18 mouse cellular contexts compared by ENCODE assay signal in the genomic region with DNA sequence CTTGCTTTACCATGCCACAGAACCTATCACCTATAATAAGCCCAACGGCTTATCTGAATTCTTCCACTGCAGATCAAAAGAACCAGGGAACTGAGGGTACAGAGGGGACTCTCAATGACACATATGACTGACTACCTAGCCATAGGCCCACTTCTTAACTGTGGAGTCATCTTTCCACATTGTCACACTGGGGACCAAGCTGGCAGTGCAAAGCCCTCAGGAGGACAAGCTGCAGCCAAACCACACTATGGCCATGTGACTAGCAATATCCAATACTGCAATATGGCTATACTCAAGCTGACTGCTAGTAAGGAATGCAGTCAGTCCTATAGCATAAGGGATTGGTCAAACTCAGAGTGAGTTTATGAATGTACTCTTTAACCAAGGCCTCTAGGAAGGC.
DNase-seq lines count a peak whose midpoint lies in the region; ATAC-seq and TF ChIP-seq lines count a peak whose summit lies in the region.
"Had no signal": no experiment of that assay in that cellular context is flagged by ENCODE, and none has a peak within 500 bp of the region (broad histone marks: within the 10 kb centered on the region; RNA-seq: fewer than 3 reads in every experiment).

No protein-coding gene starts in this region.

- no peaks in the 10 kb centered on the region for H3K9me3 ChIP-seq in heart, postnatal 0 days (replicated peaks; ENCODE audit: control insufficient read depth, low read length)
- H3K9me3 ChIP-seq in liver, embryonic 12.5 days (replicated peaks) = no peaks in the 10 kb centered on the region
- H3K9me3 ChIP-seq in forebrain, embryonic 11.5 days (ENCODE audit: control insufficient read depth, low read length) = no peaks in the 10 kb centered on the region
- H3K9me3 ChIP-seq: embryonic facial prominence, embryonic 12.5 days; heart, embryonic 15.5 days; neural tube, embryonic 12.5 days had no signal

- 58% methylated on average over 1 of the region's 1 CpGs for WGBS in heart, postnatal 0 days
- 21% methylated on average over 1 of the region's 1 CpGs for WGBS in liver, embryonic 12.5 days (ENCODE audit: insufficient replicate concordance)
- WGBS in forebrain, embryonic 11.5 days = 88% methylated on average over 1 of the region's 1 CpGs

- no peak for DNase-seq in heart, postnatal 0 days (ENCODE audit: low spot score)
- DNase-seq in heart, adult 11 months = no peak
- DNase-seq in MEL-GATA-1-ER (ENCODE audit: extremely low read depth, low read depth) = peak; percentile 31
- no peak for DNase-seq in right cerebral cortex, postnatal 10 days (ENCODE audit: low spot score in 2 of 2)
- DNase-seq in forebrain, embryonic 11.5 days (ENCODE audit: low spot score) = no peak
- no peak for DNase-seq in ovary, postnatal 10 days (ENCODE audit: low spot score)
- DNase-seq: cerebellum, adult 11-12 months; cerebellum, postnatal 36 days; kidney, adult 18-20 months; left cerebral cortex, postnatal 4 days; thymus, postnatal 14 days had no signal

- no peak for ATAC-seq in heart, postnatal 0 days (ENCODE audit: insufficient read depth, low read depth)
- peak; percentile 28 for ATAC-seq in liver, embryonic 12.5 days
- peak; percentile 64 for ATAC-seq in megakaryocyte-erythroid progenitor cell, adult 5-6 weeks (replicated peaks; ENCODE audit: low FRiP score, low TSS enrichment, poor library complexity, severe bottlenecking)
- no peak for ATAC-seq in forebrain, embryonic 11.5 days (replicated peaks; ENCODE audit: low FRiP score)
- ATAC-seq: hindbrain, embryonic 16.5 days had no signal

- H3K36me3 ChIP-seq in heart, postnatal 0 days (replicated peaks; ENCODE audit: control insufficient read depth, insufficient read depth, low read length) = peaks cover 11% of the 10 kb centered on the region
- H3K36me3 ChIP-seq in liver, embryonic 12.5 days = no peaks in the 10 kb centered on the region
- H3K36me3 ChIP-seq in forebrain, embryonic 11.5 days (ENCODE audit: control insufficient read depth, insufficient read depth, low read length) = no peaks in the 10 kb centered on the region
- H3K36me3 ChIP-seq: embryonic facial prominence, embryonic 12.5 days; heart, embryonic 15.5 days; neural tube, embryonic 12.5 days had no signal

- no peak overlapping the region for H3K4me2 ChIP-seq in heart, postnatal 0 days (ENCODE audit: low read depth, low read length)
- H3K4me2 ChIP-seq in liver, embryonic 12.5 days = peak overlapping the region; percentile 33; the same call in 1 of the 2 replicates
- H3K4me2 ChIP-seq in forebrain, embryonic 11.5 days (ENCODE audit: low read depth, low read length, severe bottlenecking) = no peak overlapping the region
- H3K4me2 ChIP-seq: embryonic facial prominence, embryonic 12.5 days; heart, embryonic 15.5 days; neural tube, embryonic 12.5 days had no signal

- peaks cover 6% of the 10 kb centered on the region for H3K4me1 ChIP-seq in heart, postnatal 0 days (ENCODE audit: control insufficient read depth, insufficient read depth)
- H3K4me1 ChIP-seq in liver, embryonic 12.5 days = peaks cover 78% of the 10 kb centered on the region
- H3K4me1 ChIP-seq in forebrain, embryonic 11.5 days (replicated peaks; ENCODE audit: control insufficient read depth, insufficient read depth, low read length) = peaks cover 8% of the 10 kb centered on the region
- H3K4me1 ChIP-seq: embryonic facial prominence, embryonic 12.5 days had no signal

- no peaks in the 10 kb centered on the region for H3K27me3 ChIP-seq in heart, postnatal 0 days (ENCODE audit: control insufficient read depth, insufficient read depth, low read length)
- no peaks in the 10 kb centered on the region for H3K27me3 ChIP-seq in liver, embryonic 12.5 days (replicated peaks)
- no peaks in the 10 kb centered on the region for H3K27me3 ChIP-seq in forebrain, embryonic 11.5 days (ENCODE audit: control insufficient read depth, insufficient read depth, low read length)
- H3K27me3 ChIP-seq: embryonic facial prominence, embryonic 12.5 days; heart, embryonic 15.5 days; neural tube, embryonic 12.5 days had no signal

- TF ChIP-seq EP300 in heart, postnatal 0 days (IDR thresholded peaks at IDR 0.05; ENCODE audit: low read depth) = no peak

- no peak overlapping the region for H3K4me3 ChIP-seq in heart, postnatal 0 days (ENCODE audit: low read depth, low read length)
- H3K4me3 ChIP-seq in liver, embryonic 12.5 days = no peak overlapping the region
- H3K4me3 ChIP-seq in forebrain, embryonic 11.5 days (ENCODE audit: low read depth, low read length) = no peak overlapping the region
- H3K4me3 ChIP-seq: embryonic facial prominence, embryonic 12.5 days; heart, embryonic 15.5 days; neural tube, embryonic 12.5 days had no signal

- TF ChIP-seq CTCF in heart, postnatal 0 days (IDR thresholded peaks at IDR 0.05; ENCODE audit: low read depth) = no peak

- peak overlapping the region; percentile 2; the same call in 1 of the 2 replicates for H3K27ac ChIP-seq in heart, postnatal 0 days (ENCODE audit: low read depth)
- peak overlapping the region; percentile 84 for H3K27ac ChIP-seq in liver, embryonic 12.5 days
- no peak overlapping the region for H3K27ac ChIP-seq in forebrain, embryonic 11.5 days (ENCODE audit: low read depth, low read length)
- H3K27ac ChIP-seq: embryonic facial prominence, embryonic 12.5 days; heart, embryonic 15.5 days; neural tube, embryonic 12.5 days; stomach, postnatal 0 days had no signal

- no peak overlapping the region for H3K9ac ChIP-seq in heart, postnatal 0 days (replicated peaks; ENCODE audit: low read depth, low read length)
- H3K9ac ChIP-seq in liver, embryonic 12.5 days = no peak overlapping the region; the same call in 1 of the 2 replicates
- H3K9ac ChIP-seq in forebrain, embryonic 11.5 days (ENCODE audit: low read length) = no peak overlapping the region
- H3K9ac ChIP-seq: embryonic facial prominence, embryonic 12.5 days; heart, embryonic 15.5 days; neural tube, embryonic 12.5 days had no signal

Comparison
In these comparisons a context has a peak if more than half of its experiments do, and no peak if none do; other contexts are left out.
1. ATAC-seq: peak in liver, embryonic 12.5 days (single experiment) and megakaryocyte-erythroid progenitor cell, adult 5-6 weeks (single experiment); none in heart, postnatal 0 days (single experiment) and forebrain, embryonic 11.5 days (single experiment).